Mouse (Mus musculus) adrenal gland, adult 2 months (tissue): ENCODE results near the gene Ss18l2. TPM values are rescaled to one million over a fixed set of nuclear protein-coding genes. Genes with fewer than 3 reads are reported as not detected.

Source experiments
- DNase-seq: peaks from one replicate; pipeline ENCODE4 v3.0.0; 2021
- polyA plus RNA-seq: library from polyadenylated mRNA; depleted of rRNA; stranded (reverse); fragments of >200 nt; gene quantifications from 2 replicates; pipeline ENCODE4 v1.2.3, GENCODE M21; 2012
- total RNA-seq, 2 experiments: library from RNA; stranded (reverse); gene quantifications; 2 replicates each; pipeline ENCODE4 v1.2.3; 2021

Gene Ss18l2
- total and polyA plus RNA-seq, 3 experiments: 20.3 to 47.7 (median 45.8) TPM

GRCm38 (mm10) chr9:121704261-121704645 is 5.9 kb upstream of the Ss18l2 start:
- no peak for DNase-seq

- DNase-seq: peak; percentile 97
Observed at GRCm38 (mm10) chr9:121704646-121705625, 5.2 kb upstream of the Ss18l2 start, which contains the start of gene Sec22c. Gene Sec22c, minus strand, starts transcription at chr9:121705490.

GRCm38 (mm10) chr9:121706029-121706675 is 4.0 kb upstream of the Ss18l2 start:
- no peak for DNase-seq

- DNase-seq: no peak
Observed at GRCm38 (mm10) chr9:121707801-121708200, 2.3 kb upstream of the Ss18l2 start.

GRCm38 (mm10) chr9:121708506-121709486 is 1.3 kb upstream of the Ss18l2 start:
- no peak for DNase-seq

- no peak for DNase-seq
Observed at GRCm38 (mm10) chr9:121710584-121710975, 451 bp downstream of the Ss18l2 start.

- no peak for DNase-seq
Observed at GRCm38 (mm10) chr9:121717048-121717447, 6.9 kb downstream of the Ss18l2 start.

- DNase-seq: peak; percentile 25
Observed at GRCm38 (mm10) chr9:121718070-121718705, 8.1 kb downstream of the Ss18l2 start.

GRCm38 (mm10) chr9:121718792-121719318 is 8.7 kb downstream of the Ss18l2 start, which contains the start of gene Nktr:
Gene Nktr, plus strand, starts transcription at chr9:121719169.
- peak; percentile 99 for DNase-seq

- DNase-seq: peak; percentile 52
Observed at GRCm38 (mm10) chr9:121719347-121720331, 9.5 kb downstream of the Ss18l2 start.

- no peak for DNase-seq
Observed at GRCm38 (mm10) chr9:121740490-121740889, 30.4 kb downstream of the Ss18l2 start.

GRCm38 (mm10) chr9:121741168-121741567 is 31.0 kb downstream of the Ss18l2 start:
- DNase-seq: no peak

- no peak for DNase-seq
Observed at GRCm38 (mm10) chr9:121744051-121744450, 33.9 kb downstream of the Ss18l2 start.

- no peak for DNase-seq
Observed at GRCm38 (mm10) chr9:121752774-121753173, 42.6 kb downstream of the Ss18l2 start.

GRCm38 (mm10) chr9:121754624-121755023 is 44.5 kb downstream of the Ss18l2 start:
- DNase-seq: no peak

GRCm38 (mm10) chr9:121756785-121757184 is 46.7 kb downstream of the Ss18l2 start:
- no peak for DNase-seq

GRCm38 (mm10) chr9:121757432-121757831 is 47.3 kb downstream of the Ss18l2 start:
- DNase-seq: no peak

GRCm38 (mm10) chr9:121757835-121758814 is 48.0 kb downstream of the Ss18l2 start:
- no peak for DNase-seq
